Mouse (Mus musculus) cortical plate, adult 2 months (tissue): Measurements from ENCODE around the gene 2610528J11Rik.

Source experiments
- CTCF ChIP-seq: fragments of 200-500 bp; IDR thresholded peaks from 2 replicates; pipeline ENCODE4 v1.5.1; 2011; ENCODE audit warnings: mild to moderate bottlenecking, control low read depth, low read length; ENCODE audit not compliant: insufficient read depth; ENCODE audit errors: extremely low read depth
- POLR2A ChIP-seq: fragments of 200-500 bp; IDR thresholded peaks from 2 replicates; pipeline ENCODE4 v1.6.1; 2011; ENCODE audit warnings: mild to moderate bottlenecking, low read length, control low read depth; ENCODE audit not compliant: insufficient read depth; ENCODE audit errors: extremely low read depth

DNA sequence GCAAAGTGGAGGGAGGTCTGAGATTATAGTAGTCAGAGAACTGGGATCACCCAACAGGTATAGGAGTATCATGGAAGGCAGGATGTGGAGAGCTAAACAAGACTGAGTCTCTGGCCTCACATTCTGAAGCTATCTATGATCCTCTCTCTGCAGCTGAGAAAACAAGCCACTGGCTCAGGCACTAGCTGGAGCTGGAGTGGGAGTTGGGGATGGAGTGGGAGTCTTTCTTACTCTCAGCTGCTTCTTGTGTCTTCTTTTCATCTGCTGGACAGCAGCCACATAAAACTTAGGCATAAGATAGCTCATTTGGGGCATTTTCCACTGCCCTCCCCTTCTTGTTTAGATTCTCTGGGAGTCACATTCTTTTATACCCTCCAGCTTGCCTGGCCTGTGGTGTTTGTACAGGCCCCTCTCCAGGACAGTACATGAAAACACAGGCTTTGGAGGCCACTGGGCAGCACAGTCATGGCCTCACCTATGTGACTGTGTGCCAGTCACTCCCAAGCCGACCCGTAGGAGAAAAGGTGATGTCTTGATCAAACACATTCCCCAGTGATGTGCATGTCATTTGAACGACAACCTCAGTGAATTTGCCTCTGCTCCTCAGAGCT is 26.3 kb downstream of the 2610528J11Rik start:
- TF ChIP-seq POLR2A (no peak), CTCF (no peak)
